Mouse (Mus musculus) midbrain, embryonic 11.5 days (tissue): ENCODE data around the gene Mtrf1. TPM values are rescaled to one million over a fixed set of nuclear protein-coding genes. Genes with fewer than 3 reads are reported as not detected.
"Not testable (repeated sequence)": the region's sequence is repeated elsewhere in the genome, so short reads cannot be mapped to it uniquely, and the experiment has no call there.

Experiments
- ATAC-seq: fragments of 200-750 bp; cut with Nextera tagmentation; 2 replicates; pipeline ENCODE4 v1.8.0; 2017; ENCODE audit warnings: moderate TSS enrichment, moderate library complexity; ENCODE audit not compliant: low FRiP score
- DNase-seq: peaks from one replicate; pipeline ENCODE4 v3.0.0; 2015; ENCODE audit warnings: low spot score; ENCODE audit errors: missing footprints
- H3K27ac ChIP-seq: fragments of 300-500 bp; sonication (generic); 2 replicates; pipeline ENCODE4 v1.5.1; 2014; ENCODE audit warnings: low read depth, low read length
- H3K27me3 ChIP-seq: fragments of 300-500 bp; sonication (generic); 2 replicates; pipeline ENCODE4 v1.6.1; 2014; ENCODE audit warnings: mild to moderate bottlenecking, low read length, moderate library complexity, mixed read lengths; ENCODE audit not compliant: control insufficient read depth, insufficient read depth
- H3K36me3 ChIP-seq: fragments of 300-500 bp; sonication (generic); 2 replicates; pipeline ENCODE4 v1.6.1; 2014; ENCODE audit warnings: mild to moderate bottlenecking, low read length, moderate library complexity, mixed read lengths; ENCODE audit not compliant: control insufficient read depth, insufficient read depth
- H3K4me1 ChIP-seq: fragments of 300-500 bp; sonication (generic); 2 replicates; pipeline ENCODE4 v1.6.1; 2014; ENCODE audit warnings: low read length; ENCODE audit not compliant: control insufficient read depth, insufficient read depth
- H3K4me2 ChIP-seq: fragments of 300-500 bp; sonication (generic); 2 replicates; pipeline ENCODE4 v1.6.1; 2014; ENCODE audit warnings: mild to moderate bottlenecking, moderate library complexity
- H3K4me3 ChIP-seq: fragments of 300-500 bp; sonication (generic); 2 replicates; pipeline ENCODE4 v1.5.1; 2014; ENCODE audit warnings: low read depth, low read length
- H3K9ac ChIP-seq: fragments of 300-500 bp; sonication (generic); 2 replicates; pipeline ENCODE4 v1.6.1; 2014; ENCODE audit warnings: low read length
- H3K9me3 ChIP-seq: fragments of 300-500 bp; sonication (generic); 2 replicates; pipeline ENCODE4 v1.6.1; 2016; ENCODE audit warnings: low read length; ENCODE audit not compliant: control insufficient read depth
- WGBS: fragments of 180-500 bp; shearing (Covaris S2); extraction: QIAGEN DNeasy Blood & Tissue Kit; methylation state at CpG from one replicate; pipeline ENCODE4 v1.1.7; 2014; 5-methylcytosine and 5-hydroxymethylcytosine counted together
- polyA plus RNA-seq: library from polyadenylated mRNA; unstranded; fragments of >200 nt; fragmentation: Nextera tagmentation; extraction: Ambion mirVana; gene quantifications from 2 replicates; pipeline ENCODE4 v1.2.1, GENCODE M21; 2014

Mtrf1 gene
- polyA plus RNA-seq, 1 experiment from 2014 or later, result 10.2 TPM

DNA sequence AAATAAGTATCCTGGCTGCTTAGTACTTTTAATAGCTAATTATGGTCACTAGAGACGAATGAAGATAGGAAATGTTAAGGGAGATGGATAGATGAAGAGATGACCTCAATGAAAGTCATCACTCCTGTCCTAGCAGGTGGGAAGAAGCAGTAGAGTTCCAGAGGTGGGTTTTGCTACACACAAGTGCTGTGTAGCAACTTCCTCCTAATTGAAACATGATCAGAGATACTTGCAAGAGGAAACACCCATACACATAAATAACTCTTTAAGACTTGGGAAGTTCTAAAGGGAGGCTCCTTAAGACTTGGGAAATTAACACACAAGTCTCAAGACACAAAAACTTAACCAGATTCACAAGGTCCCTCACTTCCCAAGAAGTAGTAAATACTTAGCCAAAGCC, 36.5 kb downstream of the Mtrf1 start:
- no peak overlapping the region for H3K9ac ChIP-seq
- H3K27me3 ChIP-seq, result no peaks in the 10 kb centered on the region
- H3K27ac ChIP-seq, result no peak overlapping the region
- no peak overlapping the region for H3K4me2 ChIP-seq
- H3K4me3 ChIP-seq, result no peak overlapping the region
- ATAC-seq, result no peak
- H3K36me3 ChIP-seq, result no peaks in the 10 kb centered on the region
- 89% methylated on average over 1 of the region's 1 CpGs for WGBS
- DNase-seq, result no peak
- no peaks in the 10 kb centered on the region for H3K9me3 ChIP-seq
- H3K4me1 ChIP-seq, result no peaks in the 10 kb centered on the region

DNA sequence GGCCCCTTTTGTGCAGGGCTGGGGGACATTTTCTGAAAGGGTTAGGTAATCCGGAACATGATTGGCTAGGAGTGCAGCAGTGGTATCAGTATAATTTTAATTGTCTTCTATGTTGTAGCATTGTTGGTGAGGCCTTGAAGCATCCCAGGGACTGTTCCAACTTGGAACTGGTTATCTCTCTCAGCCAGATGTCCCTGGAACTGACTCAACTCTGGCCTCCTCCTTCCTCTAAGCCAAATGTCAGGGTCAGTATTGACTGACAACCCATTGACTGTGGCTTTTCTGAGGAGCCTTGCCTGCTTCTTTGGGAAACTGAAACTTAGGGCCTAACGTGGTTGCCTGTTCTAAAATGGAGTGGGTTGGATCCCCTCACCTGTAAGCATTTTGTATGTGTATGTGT, 43.1 kb downstream of the Mtrf1 start:
- 88% methylated on average over 2 of the region's 2 CpGs for WGBS
- Histone ChIP-seq H3K9ac (no peak overlapping the region), H3K27me3 (no peaks in the 10 kb centered on the region), H3K4me2 (no peak overlapping the region), H3K9me3 (no peaks in the 10 kb centered on the region), H3K4me3 (no peak overlapping the region), H3K36me3 (no peaks in the 10 kb centered on the region), H3K4me1 (peaks cover 9% of the 10 kb centered on the region; the same call in 1 of the 2 replicates), H3K27ac (no peak overlapping the region)
- ATAC-seq (no peak), DNase-seq (peak; percentile 44)

DNA sequence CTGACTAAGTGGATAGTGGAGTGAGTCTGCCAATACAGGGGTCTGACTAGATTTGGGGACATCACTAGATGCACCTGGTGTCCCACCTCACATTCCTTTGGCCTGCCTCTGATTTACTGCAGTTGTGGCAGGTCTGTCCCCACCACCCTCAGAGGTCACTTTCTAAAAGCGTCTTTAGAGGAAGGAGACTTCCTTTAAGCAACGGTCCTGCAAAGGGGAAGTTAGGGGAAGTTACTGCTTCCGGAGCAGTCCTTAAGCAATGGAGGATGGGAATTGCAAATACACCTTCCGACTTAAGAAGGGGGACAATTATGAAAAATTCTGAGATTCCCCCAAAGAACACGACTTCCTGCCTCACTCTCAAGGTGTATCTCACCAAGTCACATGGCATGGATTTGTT, 43.9 kb downstream of the Mtrf1 start:
- H3K4me3 ChIP-seq, result no peak overlapping the region
- no peaks in the 10 kb centered on the region for H3K36me3 ChIP-seq
- no peak for ATAC-seq
- no peaks in the 10 kb centered on the region for H3K9me3 ChIP-seq
- no peak for DNase-seq
- H3K27ac ChIP-seq, result no peak overlapping the region
- 91% methylated on average over 5 of the region's 5 CpGs for WGBS
- no peak overlapping the region for H3K4me2 ChIP-seq
- H3K27me3 ChIP-seq, result no peaks in the 10 kb centered on the region
- peaks cover 12% of the 10 kb centered on the region; the same call in 1 of the 2 replicates for H3K4me1 ChIP-seq
- no peak overlapping the region for H3K9ac ChIP-seq

DNA sequence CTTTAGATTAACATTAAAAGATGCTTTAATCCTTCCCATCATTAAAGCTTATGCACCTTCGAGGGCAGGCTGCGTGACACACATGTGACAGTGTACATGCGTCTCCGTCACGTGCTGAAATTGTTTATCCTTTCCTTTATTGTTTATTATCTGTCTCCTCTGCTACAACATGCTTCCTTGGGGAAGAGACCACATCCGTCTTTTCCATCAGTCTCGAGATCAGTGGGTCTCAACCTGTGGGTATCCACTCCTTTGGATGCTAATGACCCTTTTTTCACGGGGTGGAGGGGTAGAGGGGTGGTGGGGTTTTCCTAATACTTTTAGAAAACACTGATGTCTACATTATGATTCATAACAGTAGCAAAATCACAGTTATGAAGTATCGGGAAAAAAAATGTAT, 47.0 kb downstream of the Mtrf1 start:
- Histone ChIP-seq H3K9ac (no peak overlapping the region), H3K4me2 (peak overlapping the region; percentile 48), H3K4me3 (no peak overlapping the region), H3K4me1 (peaks cover 12% of the 10 kb centered on the region; the same call in 1 of the 2 replicates), H3K9me3 (no peaks in the 10 kb centered on the region), H3K27ac (no peak overlapping the region), H3K27me3 (no peaks in the 10 kb centered on the region; the same call in 1 of the 2 replicates), H3K36me3 (no peaks in the 10 kb centered on the region)
- WGBS, result 85% methylated on average over 9 of the region's 9 CpGs
- ATAC-seq (peak; percentile 54), DNase-seq (no peak)

DNA sequence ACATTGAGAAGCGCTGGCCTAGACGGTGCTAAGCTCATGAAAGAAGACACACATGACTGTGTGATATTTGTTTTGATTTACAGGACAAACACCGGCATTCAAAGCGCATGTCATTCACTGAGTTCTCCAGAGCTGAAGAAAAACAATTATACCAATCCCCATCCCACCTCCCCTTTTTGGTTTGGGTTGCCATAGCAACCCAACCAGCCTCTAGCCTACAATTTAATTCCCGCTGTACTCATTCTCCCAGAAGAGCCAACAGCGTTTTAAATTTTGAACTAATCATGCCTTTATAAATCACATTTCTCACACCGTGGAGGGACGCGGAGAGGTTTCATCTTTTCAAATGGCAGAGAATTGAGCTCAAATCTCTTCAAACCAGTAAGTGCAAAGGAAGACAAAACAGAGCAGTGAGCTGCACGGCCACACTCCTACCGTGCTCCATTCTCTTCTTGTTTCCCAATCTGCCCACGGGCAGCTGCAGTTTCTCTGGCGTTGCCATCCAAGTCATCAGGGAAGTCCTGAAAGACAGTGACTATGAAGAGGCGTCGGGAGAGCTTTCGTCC, 47.6 kb downstream of the Mtrf1 start:
- no peaks in the 10 kb centered on the region; the same call in 1 of the 2 replicates for H3K27me3 ChIP-seq
- H3K36me3 ChIP-seq, result no peaks in the 10 kb centered on the region
- peak overlapping the region; percentile 15; the same call in 1 of the 2 replicates for H3K4me3 ChIP-seq
- WGBS, result 23% methylated on average over 16 of the region's 16 CpGs
- peak overlapping the region; percentile 48 for H3K4me2 ChIP-seq
- H3K27ac ChIP-seq, result peak overlapping the region; percentile 35
- DNase-seq (peak; percentile 91), ATAC-seq (peak; percentile 77)
- H3K9me3 ChIP-seq, result no peaks in the 10 kb centered on the region
- peaks cover 12% of the 10 kb centered on the region; the same call in 1 of the 2 replicates for H3K4me1 ChIP-seq
- H3K9ac ChIP-seq, result peak overlapping the region; percentile 48

GRCm38 (mm10) chr14:79451681-79452590, 54.4 kb downstream of the Mtrf1 start, which contains the start of gene Kbtbd6:
Kbtbd6 (plus strand) TSS chr14:79451835.
- DNase-seq (peak; percentile 98), ATAC-seq (peak; percentile 90)
- Histone ChIP-seq H3K9ac (peak within 1 kb of the TSS; percentile 63), H3K4me2 (peak within 1 kb of the TSS; percentile 62), H3K4me3 (peak within 1 kb of the TSS; percentile 43)
- 21% methylated on average over 43 of the region's 89 CpGs for WGBS
- not testable (repeated sequence) for H3K36me3 ChIP-seq, H3K9me3 ChIP-seq, H3K27me3 ChIP-seq, H3K27ac ChIP-seq, H3K4me1 ChIP-seq

DNA sequence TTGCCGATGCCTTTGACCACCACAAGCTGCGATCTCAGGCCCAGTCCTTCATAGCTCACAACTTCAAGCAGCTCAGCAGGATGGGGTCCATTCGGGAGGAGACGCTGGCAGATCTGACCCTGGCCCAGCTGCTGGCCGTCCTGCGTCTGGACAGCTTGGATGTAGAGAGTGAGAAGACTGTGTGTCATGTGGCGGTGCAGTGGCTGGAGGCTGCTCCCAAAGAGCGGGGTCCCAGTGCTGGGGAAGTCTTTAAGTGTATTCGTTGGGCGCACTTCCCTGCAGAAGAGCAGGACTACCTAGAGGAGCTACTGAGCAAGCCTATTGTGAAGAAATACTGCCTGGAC, 55.0 kb downstream of the Mtrf1 start:
- not testable (repeated sequence) for H3K9ac ChIP-seq, H3K36me3 ChIP-seq, H3K4me3 ChIP-seq, H3K4me1 ChIP-seq, DNase-seq, H3K27me3 ChIP-seq, H3K9me3 ChIP-seq, H3K27ac ChIP-seq, H3K4me2 ChIP-seq
- WGBS, result 89% methylated on average over 5 of the region's 10 CpGs
- ATAC-seq, result peak; percentile 42; the same call in 1 of the 2 replicates

- H3K9ac ChIP-seq, result no peak overlapping the region
- H3K27me3 ChIP-seq, result no peaks in the 10 kb centered on the region
- 91% methylated on average over 1 of the region's 1 CpGs for WGBS
- no peak overlapping the region for H3K27ac ChIP-seq
- peaks cover 7% of the 10 kb centered on the region; the same call in 1 of the 2 replicates for H3K36me3 ChIP-seq
- H3K4me1 ChIP-seq, result no peaks in the 10 kb centered on the region
- no peak for ATAC-seq
- DNase-seq, result peak; percentile 60
- H3K4me3 ChIP-seq, result no peak overlapping the region
- no peaks in the 10 kb centered on the region for H3K9me3 ChIP-seq
- H3K4me2 ChIP-seq, result no peak overlapping the region
Measured at GRCm38 (mm10) chr14:79460401-79460800, 62.8 kb downstream of the Mtrf1 start.

DNA sequence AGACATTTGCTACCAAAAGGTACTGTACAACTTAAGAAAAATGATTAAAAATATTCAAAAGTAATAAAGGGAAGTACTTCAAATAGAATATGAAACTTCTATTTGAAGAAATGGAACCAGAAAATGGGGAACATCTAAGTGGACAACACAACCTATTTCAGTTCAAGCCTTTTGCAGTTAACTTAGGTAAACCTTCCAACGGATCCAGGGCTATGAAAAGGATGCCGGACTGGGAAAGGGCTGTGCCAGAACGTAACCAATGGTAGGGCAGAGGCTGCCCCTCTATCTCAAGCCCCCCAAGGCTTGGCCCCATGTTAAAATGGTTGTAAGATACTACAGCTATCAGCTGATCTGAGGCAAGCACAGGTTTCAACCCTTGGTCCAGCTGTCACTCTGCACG, 63.4 kb downstream of the Mtrf1 start:
- WGBS, result 87% methylated on average over 4 of the region's 4 CpGs
- Histone ChIP-seq H3K27ac (no peak overlapping the region), H3K36me3 (peaks cover 10% of the 10 kb centered on the region; the same call in 1 of the 2 replicates), H3K4me1 (no peaks in the 10 kb centered on the region), H3K27me3 (no peaks in the 10 kb centered on the region), H3K4me3 (no peak overlapping the region), H3K9ac (no peak overlapping the region), H3K9me3 (no peaks in the 10 kb centered on the region), H3K4me2 (no peak overlapping the region)
- ATAC-seq (no peak), DNase-seq (peak; percentile 28)
